Mouse (Mus musculus) lung, embryonic 16.5 days (tissue): ENCODE measurements at regions not wholly inside any gene's neighbourhood (a gene's known extent, or its start where the extent isn't known, plus 50 kb on each side); places are given as distances from the start of the nearest gene placed in this dataset.
"Not testable (repeated sequence)": the region's sequence is repeated elsewhere in the genome, so short reads cannot be mapped to it uniquely, and the experiment has no call there.

ENCODE experiments used
- ATAC-seq: fragments of 200-750 bp; cut with Nextera tagmentation; 2 replicates; pipeline ENCODE4 v1.8.0; 2017; ENCODE audit warnings: low read depth, mild to moderate bottlenecking, moderate library complexity
- H3K27ac ChIP-seq: fragments of 300-500 bp; sonication (generic); 2 replicates; pipeline ENCODE4 v1.5.1; 2014; ENCODE audit warnings: mild to moderate bottlenecking, control low read depth, low read length
- H3K27me3 ChIP-seq: fragments of 300-500 bp; sonication (generic); 2 replicates; pipeline ENCODE4 v1.6.1; 2014; ENCODE audit warnings: low read depth, low read length, mixed read lengths; ENCODE audit not compliant: control insufficient read depth, insufficient read depth
- H3K36me3 ChIP-seq: fragments of 300-500 bp; sonication (generic); 2 replicates; pipeline ENCODE4 v1.6.1; 2014; ENCODE audit warnings: low read length; ENCODE audit not compliant: control insufficient read depth, insufficient read depth
- H3K4me1 ChIP-seq: fragments of 300-500 bp; sonication (generic); replicated peaks from 2 replicates; pipeline ENCODE4 v1.6.1; 2014; ENCODE audit warnings: low read length, mixed read lengths; ENCODE audit not compliant: control insufficient read depth, insufficient read depth
- H3K4me2 ChIP-seq: fragments of 300-500 bp; sonication (generic); 2 replicates; pipeline ENCODE4 v1.6.1; 2014; ENCODE audit warnings: low read depth, low read length, control low read depth
- H3K4me3 ChIP-seq: fragments of 300-500 bp; sonication (generic); 2 replicates; pipeline ENCODE4 v1.5.1; 2014; ENCODE audit warnings: mild to moderate bottlenecking, low read length, control low read depth
- H3K9ac ChIP-seq: fragments of 300-500 bp; sonication (generic); 2 replicates; pipeline ENCODE4 v1.6.1; 2014; ENCODE audit warnings: low read length, control low read depth
- H3K9me3 ChIP-seq: fragments of 300-500 bp; sonication (generic); 2 replicates; pipeline ENCODE4 v1.6.1; 2016; ENCODE audit warnings: low read length; ENCODE audit not compliant: control insufficient read depth
- WGBS: fragments of 180-500 bp; shearing (Covaris S2); extraction: QIAGEN DNeasy Blood & Tissue Kit; methylation state at CpG from one replicate; pipeline ENCODE4 v1.1.7; 2014; 5-methylcytosine and 5-hydroxymethylcytosine counted together

DNA sequence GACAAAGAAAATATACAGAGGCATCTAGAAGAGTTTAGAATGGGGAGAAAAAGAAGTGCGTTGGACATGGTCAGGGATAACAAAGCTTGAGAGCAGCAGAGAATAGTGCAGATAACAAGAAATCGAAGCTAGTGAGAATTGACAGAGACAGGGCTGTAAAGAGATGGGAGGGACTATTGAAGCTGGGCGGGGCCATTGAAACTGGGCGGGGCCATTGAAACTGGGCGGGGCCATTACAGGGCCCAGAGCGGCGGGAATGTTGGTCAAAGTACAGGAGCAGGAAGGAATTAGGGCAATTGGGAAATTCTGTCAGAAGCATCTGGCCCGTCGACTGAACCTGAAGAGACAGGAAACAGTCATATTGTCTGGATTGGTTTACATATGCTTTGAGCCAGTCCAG lies 243.3 kb upstream of the Srek1ip1 start:
- Histone ChIP-seq H3K4me1 (no peaks in the 10 kb centered on the region), H3K4me2 (no peak overlapping the region), H3K9me3 (no peaks in the 10 kb centered on the region), H3K4me3 (no peak overlapping the region), H3K9ac (no peak overlapping the region), H3K27me3 (no peaks in the 10 kb centered on the region), H3K36me3 (no peaks in the 10 kb centered on the region), H3K27ac (no peak overlapping the region)
- no peak for ATAC-seq
- 71% methylated on average over 9 of the region's 9 CpGs for WGBS

DNA sequence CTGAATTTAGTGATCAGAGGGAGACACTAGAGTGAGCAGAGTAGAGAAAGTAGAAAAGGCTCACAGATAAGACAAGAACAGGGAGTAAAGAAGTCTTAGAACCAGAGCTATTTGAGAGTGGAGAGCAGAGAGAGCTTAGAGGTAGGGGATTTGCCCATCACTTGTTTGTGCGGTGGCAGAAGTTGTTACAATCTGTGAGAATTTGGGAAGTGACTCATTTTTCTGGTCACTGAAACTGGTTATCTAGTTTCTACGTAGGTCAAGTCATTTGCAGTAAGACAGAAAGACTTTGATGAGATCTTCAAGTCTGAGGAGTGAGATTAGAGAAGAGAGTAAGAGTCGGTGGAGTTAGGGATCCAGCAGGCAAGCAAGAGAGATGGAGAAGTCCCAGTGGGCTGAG lies 239.0 kb upstream of the Srek1ip1 start:
- Histone ChIP-seq H3K4me1 (no peaks in the 10 kb centered on the region), H3K27me3 (no peaks in the 10 kb centered on the region), H3K9me3 (no peaks in the 10 kb centered on the region), H3K9ac (no peak overlapping the region), H3K27ac (no peak overlapping the region), H3K4me3 (no peak overlapping the region), H3K36me3 (no peaks in the 10 kb centered on the region), H3K4me2 (no peak overlapping the region)
- 81% methylated on average over 3 of the region's 3 CpGs for WGBS
- ATAC-seq = no peak

DNA sequence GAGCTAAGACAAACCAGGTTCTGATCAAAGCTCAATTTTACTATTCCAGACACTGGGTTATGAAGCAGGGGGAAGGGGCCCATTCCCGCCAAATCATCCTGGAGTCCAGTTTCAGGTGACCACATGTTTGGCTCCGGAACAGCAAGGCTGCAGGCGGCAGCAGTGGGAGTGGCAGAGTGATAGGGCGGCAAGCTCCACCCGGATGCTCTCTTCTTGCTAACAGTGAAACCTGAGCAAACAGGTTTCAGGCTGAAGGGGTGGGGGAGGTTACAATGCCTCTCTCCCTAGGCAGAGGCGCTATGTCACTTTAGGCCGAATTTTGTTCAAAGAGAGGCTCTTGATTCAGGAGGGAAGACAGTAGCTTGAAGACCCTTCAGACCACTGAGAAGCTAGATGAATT lies 235.7 kb upstream of the Srek1ip1 start:
- not testable (repeated sequence) for H3K4me1 ChIP-seq, H3K4me3 ChIP-seq, H3K36me3 ChIP-seq, ATAC-seq, H3K9ac ChIP-seq, H3K27me3 ChIP-seq, H3K27ac ChIP-seq, H3K9me3 ChIP-seq
- peak overlapping the region; percentile 22; the same call in 1 of the 2 replicates for H3K4me2 ChIP-seq
- WGBS = 23% methylated on average over 7 of the region's 7 CpGs

DNA sequence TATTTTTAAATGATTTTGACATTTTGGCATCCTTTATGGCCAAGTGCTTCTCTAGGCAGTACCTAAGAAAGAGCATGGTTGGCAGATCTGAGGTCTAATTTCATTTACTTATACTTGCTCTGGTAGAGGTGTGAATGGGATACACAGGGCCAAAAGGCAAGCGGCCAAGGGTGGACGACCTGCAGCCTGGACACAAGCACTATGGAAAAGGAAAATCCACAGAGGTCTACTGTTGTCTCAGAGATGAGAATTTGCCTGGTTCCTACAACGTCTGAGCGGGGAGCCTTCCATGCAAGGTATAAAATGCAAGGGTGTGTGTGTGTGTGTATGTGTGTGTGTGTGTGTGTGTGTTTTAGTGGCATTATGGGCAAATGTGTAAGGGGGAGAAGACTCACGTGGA lies 232.4 kb upstream of the Srek1ip1 start:
- 68% methylated on average over 5 of the region's 5 CpGs for WGBS
- Histone ChIP-seq H3K27ac (0 out of 2 replicates have a peak overlapping the region, but pooled peaks have one; percentile 24), H3K9ac (no peak overlapping the region), H3K36me3 (no peaks in the 10 kb centered on the region), H3K4me2 (no peak overlapping the region; the same call in 1 of the 2 replicates), H3K9me3 (no peaks in the 10 kb centered on the region), H3K4me1 (peaks cover 3% of the 10 kb centered on the region; the same call in 1 of the 2 replicates), H3K4me3 (no peak overlapping the region), H3K27me3 (no peaks in the 10 kb centered on the region)
- ATAC-seq = no peak

GRCm38 (mm10) chr13:104560500-104561114 lies 231.7 kb upstream of the Srek1ip1 start:
- peak overlapping the region; percentile 6; the same call in 1 of the 2 replicates for H3K4me3 ChIP-seq
- ATAC-seq = peak; percentile 86

DNA sequence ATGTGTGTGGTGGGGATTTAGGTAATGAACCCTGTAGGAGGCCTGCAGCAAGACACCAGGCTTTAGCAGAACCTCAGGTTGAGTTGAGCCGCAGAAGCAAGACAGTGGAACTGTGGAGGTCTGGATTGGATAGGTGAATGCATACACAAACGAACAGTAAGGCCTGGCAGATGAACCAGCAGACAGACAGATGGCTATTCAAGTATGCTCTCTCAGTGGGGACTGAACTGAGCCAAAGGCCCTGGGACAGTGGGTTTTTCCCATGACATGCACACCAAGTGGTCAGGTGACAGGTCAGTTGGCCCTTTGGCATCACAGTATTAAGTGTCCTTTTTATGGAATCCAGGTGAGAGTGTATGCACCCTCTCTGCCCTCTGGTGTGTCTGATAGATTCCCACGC lies 229.7 kb upstream of the Srek1ip1 start:
- H3K4me1 ChIP-seq = peaks cover 3% of the 10 kb centered on the region; the same call in 1 of the 2 replicates
- WGBS = 65% methylated on average over 3 of the region's 3 CpGs

More at GRCm38 (mm10) chr13:104560500-104561114, 231.7 kb upstream of the Srek1ip1 start:
- no peak overlapping the region for H3K9ac ChIP-seq
- whole genome bisulfite sequencing = 37% methylated on average over 15 of the region's 15 CpGs
- peaks cover 3% of the 10 kb centered on the region; the same call in 1 of the 2 replicates for H3K4me1 ChIP-seq
- no peaks in the 10 kb centered on the region for H3K9me3 ChIP-seq
- H3K4me2 ChIP-seq = peak overlapping the region; percentile 33
- no peaks in the 10 kb centered on the region for H3K27me3 ChIP-seq
- H3K27ac ChIP-seq = peak overlapping the region; percentile 24; the same call in 1 of the 2 replicates
- no peaks in the 10 kb centered on the region for H3K36me3 ChIP-seq

GRCm38 (mm10) chr13:104563019-104563418 lies 229.3 kb upstream of the Srek1ip1 start:
- Histone ChIP-seq H3K36me3 (no peaks in the 10 kb centered on the region), H3K27ac (no peak overlapping the region), H3K9ac (no peak overlapping the region), H3K9me3 (no peaks in the 10 kb centered on the region), H3K27me3 (no peaks in the 10 kb centered on the region), H3K4me3 (no peak overlapping the region), H3K4me1 (peaks cover 3% of the 10 kb centered on the region; the same call in 1 of the 2 replicates), H3K4me2 (no peak overlapping the region)
- WGBS = 53% methylated on average over 2 of the region's 2 CpGs
- ATAC-seq = no peak

More for the DNA sequence above, 229.7 kb upstream of the Srek1ip1 start:
- H3K9me3 ChIP-seq = no peaks in the 10 kb centered on the region
- H3K36me3 ChIP-seq = no peaks in the 10 kb centered on the region
- H3K9ac ChIP-seq = no peak overlapping the region
- H3K27me3 ChIP-seq = no peaks in the 10 kb centered on the region
- no peak overlapping the region for H3K27ac ChIP-seq
- no peak overlapping the region for H3K4me2 ChIP-seq
- ATAC-seq = no peak
- no peak overlapping the region for H3K4me3 ChIP-seq

GRCm38 (mm10) chr13:104563889-104564288 lies 228.4 kb upstream of the Srek1ip1 start:
- H3K4me2 ChIP-seq = no peak overlapping the region
- H3K27ac ChIP-seq = no peak overlapping the region
- no peaks in the 10 kb centered on the region for H3K27me3 ChIP-seq
- peaks cover 3% of the 10 kb centered on the region; the same call in 1 of the 2 replicates for H3K4me1 ChIP-seq
- no peak overlapping the region for H3K9ac ChIP-seq
- no peaks in the 10 kb centered on the region for H3K36me3 ChIP-seq
- ATAC-seq = no peak
- H3K9me3 ChIP-seq = no peaks in the 10 kb centered on the region
- 46% methylated on average over 7 of the region's 7 CpGs for WGBS
- no peak overlapping the region for H3K4me3 ChIP-seq

DNA sequence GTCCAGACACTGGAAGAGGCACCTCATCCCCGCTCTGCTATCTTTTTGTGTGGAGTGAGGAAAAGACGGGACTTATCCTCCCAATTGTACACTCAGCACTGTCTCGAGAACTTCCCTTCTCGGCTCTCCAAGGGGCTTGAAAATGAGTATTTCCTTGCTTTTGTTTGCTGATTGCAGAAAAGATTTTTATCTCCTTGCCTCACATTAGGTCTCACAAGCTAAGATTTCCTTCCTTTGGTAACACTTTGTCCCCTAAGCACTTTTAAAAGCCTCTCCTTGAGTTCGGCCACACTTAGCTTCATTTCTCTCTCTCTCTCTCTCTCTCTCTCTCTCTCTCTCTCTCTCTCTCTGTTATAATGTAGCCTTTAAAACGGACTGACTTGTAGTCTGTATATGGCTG lies 222.5 kb upstream of the Srek1ip1 start:
- Histone ChIP-seq H3K4me3 (no peak overlapping the region), H3K9me3 (no peaks in the 10 kb centered on the region), H3K27ac (peak overlapping the region; percentile 61; the same call in 1 of the 2 replicates), H3K36me3 (no peaks in the 10 kb centered on the region), H3K4me1 (peaks cover 6% of the 10 kb centered on the region; the same call in 1 of the 2 replicates), H3K4me2 (no peak overlapping the region; the same call in 1 of the 2 replicates), H3K27me3 (no peaks in the 10 kb centered on the region), H3K9ac (no peak overlapping the region)
- 29% methylated on average over 6 of the region's 6 CpGs for WGBS
- ATAC-seq = peak; percentile 62
